Mouse (Mus musculus): Measurements from ENCODE around the gene Vil1. TPM values are rescaled to one million over a fixed set of nuclear protein-coding genes. Genes with fewer than 3 reads are reported as not detected.

The Vil1 gene
- polyA plus RNA-seq, 1 experiment, result 0.22 TPM

GRCm38 (mm10) chr1:74383385-74383784 is 25.8 kb upstream of the Vil1 start:
- no peak for TF ChIP-seq GATA1 (IDR thresholded peaks at IDR 0.05; ENCODE audit: low read length)

GRCm38 (mm10) chr1:74384525-74384924 is 24.7 kb upstream of the Vil1 start:
- TF ChIP-seq GATA1 (IDR thresholded peaks at IDR 0.05; ENCODE audit: low read length), result no peak

GRCm38 (mm10) chr1:74385064-74385463 is 24.1 kb upstream of the Vil1 start:
- TF ChIP-seq GATA1 (IDR thresholded peaks at IDR 0.05; ENCODE audit: low read length), result no peak

GRCm38 (mm10) chr1:74385531-74385930 is 23.6 kb upstream of the Vil1 start:
- TF ChIP-seq GATA1 (IDR thresholded peaks at IDR 0.05; ENCODE audit: low read length), result no peak

GRCm38 (mm10) chr1:74386363-74386713 is 22.8 kb upstream of the Vil1 start:
- TF ChIP-seq GATA1 (IDR thresholded peaks at IDR 0.05; ENCODE audit: low read length), result no peak

GRCm38 (mm10) chr1:74386714-74387385 is 22.3 kb upstream of the Vil1 start:
- no peak for TF ChIP-seq GATA1 (IDR thresholded peaks at IDR 0.05; ENCODE audit: low read length)

GRCm38 (mm10) chr1:74387386-74387988 is 21.7 kb upstream of the Vil1 start:
- no peak for TF ChIP-seq GATA1 (IDR thresholded peaks at IDR 0.05; ENCODE audit: low read length)

GRCm38 (mm10) chr1:74388398-74388920 is 20.7 kb upstream of the Vil1 start:
- no peak for TF ChIP-seq GATA1 (IDR thresholded peaks at IDR 0.05; ENCODE audit: low read length)

GRCm38 (mm10) chr1:74389831-74390286 is 19.3 kb upstream of the Vil1 start:
- TF ChIP-seq GATA1 (IDR thresholded peaks at IDR 0.05; ENCODE audit: low read length), result no peak

GRCm38 (mm10) chr1:74390287-74390906 is 18.8 kb upstream of the Vil1 start:
- no peak for TF ChIP-seq GATA1 (IDR thresholded peaks at IDR 0.05; ENCODE audit: low read length)

GRCm38 (mm10) chr1:74390924-74391748 is 18.0 kb upstream of the Vil1 start, which contains the start of gene Ctdsp1:
Gene Ctdsp1 (plus strand): TSS chr1:74391509.
- TF ChIP-seq GATA1 (IDR thresholded peaks at IDR 0.05; ENCODE audit: low read length), result no peak

- no peak for TF ChIP-seq GATA1 (IDR thresholded peaks at IDR 0.05; ENCODE audit: low read length)
Measured at GRCm38 (mm10) chr1:74391844-74392441, 17.2 kb upstream of the Vil1 start.

- TF ChIP-seq GATA1 (IDR thresholded peaks at IDR 0.05; ENCODE audit: low read length), result no peak
Measured at GRCm38 (mm10) chr1:74392446-74392994, 16.7 kb upstream of the Vil1 start.

GRCm38 (mm10) chr1:74393010-74393409 is 16.2 kb upstream of the Vil1 start:
- TF ChIP-seq GATA1 (IDR thresholded peaks at IDR 0.05; ENCODE audit: low read length), result no peak

GRCm38 (mm10) chr1:74393697-74394096 is 15.5 kb upstream of the Vil1 start:
- TF ChIP-seq GATA1 (IDR thresholded peaks at IDR 0.05; ENCODE audit: low read length), result no peak
